Mouse (Mus musculus) heart, embryonic 15.5 days (tissue): ENCODE data around the gene Dock10. TPM values are rescaled to one million over a fixed set of nuclear protein-coding genes. Genes with fewer than 3 reads are reported as not detected.

Source experiments
- ATAC-seq: fragments of 200-750 bp; cut with Nextera tagmentation; replicated peaks from 2 replicates; pipeline ENCODE4 v1.8.0; 2017; ENCODE audit warnings: low read depth, moderate TSS enrichment; ENCODE audit not compliant: insufficient number of reproducible peaks, insufficient read depth, low FRiP score
- H3K27ac ChIP-seq: fragments of 300-500 bp; sonication (generic); 2 replicates; pipeline ENCODE4 v1.5.1; 2015; ENCODE audit warnings: mild to moderate bottlenecking, inconsistent platforms
- H3K27me3 ChIP-seq: fragments of 300-500 bp; sonication (generic); 2 replicates; pipeline ENCODE4 v1.6.1; 2015; ENCODE audit warnings: inconsistent platforms
- H3K36me3 ChIP-seq: fragments of 300-500 bp; sonication (generic); 2 replicates; pipeline ENCODE4 v1.6.1; 2015; ENCODE audit warnings: mild to moderate bottlenecking, inconsistent platforms
- H3K4me1 ChIP-seq: fragments of 300-500 bp; sonication (generic); replicated peaks from 2 replicates; pipeline ENCODE4 v1.6.1; 2015; ENCODE audit warnings: inconsistent platforms
- H3K4me2 ChIP-seq: fragments of 300-500 bp; sonication (generic); 2 replicates; pipeline ENCODE4 v1.6.1; 2015; ENCODE audit warnings: inconsistent platforms, mild to moderate bottlenecking, moderate library complexity
- H3K4me3 ChIP-seq: fragments of 300-500 bp; sonication (generic); 2 replicates; pipeline ENCODE4 v1.5.1; 2015; ENCODE audit warnings: mild to moderate bottlenecking, inconsistent platforms
- H3K9ac ChIP-seq: fragments of 300-500 bp; sonication (generic); 2 replicates; pipeline ENCODE4 v1.6.1; 2015; ENCODE audit warnings: mild to moderate bottlenecking, inconsistent platforms
- H3K9me3 ChIP-seq: fragments of 300-500 bp; sonication (generic); replicated peaks from 2 replicates; pipeline ENCODE4 v1.6.1; 2016; ENCODE audit warnings: inconsistent platforms
- whole genome bisulfite sequencing: fragments of 180-500 bp; shearing (Covaris S2); methylation state at CpG from one replicate; pipeline ENCODE4 v1.1.7; 2015; ENCODE audit warnings: mixed read lengths; 5-methylcytosine and 5-hydroxymethylcytosine counted together
- polyA plus RNA-seq: library from polyadenylated mRNA; unstranded; fragments of >200 nt; fragmentation: Nextera tagmentation; extraction: Ambion mirVana; gene quantifications from 2 replicates; pipeline ENCODE4 v1.2.1, GENCODE M21; 2015

Gene Dock10
- polyA plus RNA-seq, 1 experiment from 2014 or later = 2.5 TPM

- H3K9me3 ChIP-seq = no peaks in the 10 kb centered on the region
- ATAC-seq = no peak
- H3K36me3 ChIP-seq = no peaks in the 10 kb centered on the region
- WGBS = 52% methylated on average over 1 of the region's 1 CpGs
- H3K4me1 ChIP-seq = no peaks in the 10 kb centered on the region
- no peak overlapping the region for H3K9ac ChIP-seq
- H3K27me3 ChIP-seq = no peaks in the 10 kb centered on the region
- H3K4me3 ChIP-seq = no peak overlapping the region
- H3K4me2 ChIP-seq = no peak overlapping the region
- H3K27ac ChIP-seq = no peak overlapping the region
Observed at GRCm38 (mm10) chr1:80676004-80676673, 82.2 kb downstream of the Dock10 start.

- Histone ChIP-seq H3K9ac (no peak overlapping the region), H3K9me3 (no peaks in the 10 kb centered on the region), H3K36me3 (no peaks in the 10 kb centered on the region), H3K4me3 (no peak overlapping the region), H3K27ac (no peak overlapping the region), H3K27me3 (no peaks in the 10 kb centered on the region), H3K4me2 (no peak overlapping the region), H3K4me1 (no peaks in the 10 kb centered on the region)
- no peak for ATAC-seq
- 77% methylated on average over 3 of the region's 3 CpGs for WGBS
Observed at GRCm38 (mm10) chr1:80671730-80672129, 86.6 kb downstream of the Dock10 start.

DNA sequence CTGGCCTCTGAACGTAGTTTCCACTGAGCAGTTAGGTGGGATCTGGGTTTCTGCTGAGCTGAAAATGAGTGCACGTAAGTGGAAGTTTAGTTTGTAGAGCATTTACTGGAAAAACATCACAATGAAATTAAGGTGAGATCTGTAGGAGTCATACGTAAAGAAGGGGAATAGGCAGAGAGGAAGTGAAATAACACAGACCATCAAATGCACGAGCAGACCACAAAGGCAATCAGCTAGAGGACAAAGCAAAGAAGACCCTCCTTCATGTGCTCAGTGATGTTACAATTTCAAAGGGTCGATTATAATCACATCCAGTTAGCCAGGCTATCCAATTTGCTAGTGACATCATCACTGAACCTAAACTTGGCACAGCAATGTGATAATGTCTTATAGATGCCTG, 87.3 kb downstream of the Dock10 start:
- no peaks in the 10 kb centered on the region for H3K4me1 ChIP-seq
- ATAC-seq = no peak
- WGBS = 70% methylated on average over 5 of the region's 5 CpGs

DNA sequence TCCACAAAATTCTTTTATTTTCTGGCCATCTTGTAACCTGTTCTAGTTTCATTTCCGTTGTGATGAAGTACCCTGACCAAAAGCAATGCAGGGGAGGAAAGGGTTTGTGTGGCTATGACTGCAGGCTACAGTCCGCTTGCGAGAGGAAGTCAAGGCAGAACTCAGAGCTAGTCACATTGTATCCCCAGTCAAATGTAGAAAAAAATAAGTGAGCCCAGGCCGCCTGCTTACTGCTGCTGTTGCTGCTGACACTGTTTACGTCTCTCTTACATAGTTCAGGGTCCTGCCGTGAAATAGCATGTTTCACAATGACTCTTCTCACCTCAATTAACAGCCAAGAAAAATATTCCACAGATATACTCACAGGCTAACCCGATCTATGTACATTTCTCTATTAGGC, 87.9 kb downstream of the Dock10 start:
- H3K36me3 ChIP-seq = no peaks in the 10 kb centered on the region
- H3K27ac ChIP-seq = no peak overlapping the region
- no peak overlapping the region for H3K4me3 ChIP-seq
- H3K4me2 ChIP-seq = no peak overlapping the region
- H3K4me1 ChIP-seq = no peaks in the 10 kb centered on the region
- no peaks in the 10 kb centered on the region for H3K27me3 ChIP-seq
- H3K9me3 ChIP-seq = no peaks in the 10 kb centered on the region
- H3K9ac ChIP-seq = no peak overlapping the region
- WGBS = 64% methylated on average over 7 of the region's 7 CpGs
- ATAC-seq = no peak

More for the DNA sequence above, 87.3 kb downstream of the Dock10 start:
- H3K9ac ChIP-seq = no peak overlapping the region
- H3K36me3 ChIP-seq = no peaks in the 10 kb centered on the region
- no peak overlapping the region for H3K4me2 ChIP-seq
- H3K4me3 ChIP-seq = no peak overlapping the region
- no peaks in the 10 kb centered on the region for H3K9me3 ChIP-seq
- H3K27me3 ChIP-seq = no peaks in the 10 kb centered on the region
- no peak overlapping the region for H3K27ac ChIP-seq

DNA sequence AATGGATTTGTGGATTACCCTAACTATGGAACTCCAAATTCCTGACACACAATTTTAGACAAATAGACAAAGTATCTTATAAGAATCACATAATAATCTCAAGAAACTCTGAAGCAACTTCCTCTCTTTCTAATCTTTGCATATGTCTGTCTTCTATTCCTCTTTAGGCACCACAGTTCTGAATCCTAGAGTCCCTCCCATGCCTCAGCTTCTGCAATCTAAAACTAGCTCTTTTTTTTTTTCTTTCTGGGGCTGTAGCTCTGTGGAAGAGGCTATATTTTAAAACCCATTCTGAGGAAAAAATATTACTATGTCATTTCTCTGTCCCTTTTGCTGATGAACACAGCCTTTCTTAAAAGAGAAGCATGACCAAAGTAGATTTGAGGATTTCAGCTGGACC, 92.6 kb downstream of the Dock10 start:
- Histone ChIP-seq H3K4me1 (no peaks in the 10 kb centered on the region), H3K4me2 (no peak overlapping the region), H3K9ac (no peak overlapping the region), H3K27ac (no peak overlapping the region), H3K36me3 (no peaks in the 10 kb centered on the region), H3K9me3 (no peaks in the 10 kb centered on the region), H3K4me3 (no peak overlapping the region), H3K27me3 (no peaks in the 10 kb centered on the region)
- ATAC-seq = no peak

DNA sequence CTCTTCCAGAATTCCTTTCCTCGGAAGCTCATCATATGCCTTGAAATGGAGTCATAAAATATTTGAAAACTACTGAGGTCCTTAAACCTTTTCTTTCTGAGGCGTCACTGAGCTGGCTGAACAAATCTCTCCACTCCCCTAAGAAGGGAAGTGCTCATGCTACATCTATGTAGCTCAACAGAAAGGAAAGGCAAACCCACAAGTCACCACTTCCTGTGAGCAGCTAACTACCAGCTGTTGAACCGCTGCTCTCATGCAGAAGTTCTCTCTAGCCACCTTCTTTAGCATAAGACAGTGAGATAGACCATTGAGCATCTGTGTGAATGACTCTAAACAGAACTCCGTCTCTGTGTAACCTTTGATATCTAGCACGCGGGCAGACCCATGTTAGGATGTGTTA, 93.2 kb downstream of the Dock10 start:
- no peak overlapping the region for H3K9ac ChIP-seq
- H3K27ac ChIP-seq = no peak overlapping the region
- no peak for ATAC-seq
- peak overlapping the region; percentile 9; the same call in 1 of the 2 replicates for H3K4me3 ChIP-seq
- H3K36me3 ChIP-seq = no peaks in the 10 kb centered on the region
- H3K4me2 ChIP-seq = no peak overlapping the region
- H3K4me1 ChIP-seq = no peaks in the 10 kb centered on the region
- H3K9me3 ChIP-seq = no peaks in the 10 kb centered on the region
- WGBS = 80% methylated on average over 6 of the region's 6 CpGs
- H3K27me3 ChIP-seq = no peaks in the 10 kb centered on the region

DNA sequence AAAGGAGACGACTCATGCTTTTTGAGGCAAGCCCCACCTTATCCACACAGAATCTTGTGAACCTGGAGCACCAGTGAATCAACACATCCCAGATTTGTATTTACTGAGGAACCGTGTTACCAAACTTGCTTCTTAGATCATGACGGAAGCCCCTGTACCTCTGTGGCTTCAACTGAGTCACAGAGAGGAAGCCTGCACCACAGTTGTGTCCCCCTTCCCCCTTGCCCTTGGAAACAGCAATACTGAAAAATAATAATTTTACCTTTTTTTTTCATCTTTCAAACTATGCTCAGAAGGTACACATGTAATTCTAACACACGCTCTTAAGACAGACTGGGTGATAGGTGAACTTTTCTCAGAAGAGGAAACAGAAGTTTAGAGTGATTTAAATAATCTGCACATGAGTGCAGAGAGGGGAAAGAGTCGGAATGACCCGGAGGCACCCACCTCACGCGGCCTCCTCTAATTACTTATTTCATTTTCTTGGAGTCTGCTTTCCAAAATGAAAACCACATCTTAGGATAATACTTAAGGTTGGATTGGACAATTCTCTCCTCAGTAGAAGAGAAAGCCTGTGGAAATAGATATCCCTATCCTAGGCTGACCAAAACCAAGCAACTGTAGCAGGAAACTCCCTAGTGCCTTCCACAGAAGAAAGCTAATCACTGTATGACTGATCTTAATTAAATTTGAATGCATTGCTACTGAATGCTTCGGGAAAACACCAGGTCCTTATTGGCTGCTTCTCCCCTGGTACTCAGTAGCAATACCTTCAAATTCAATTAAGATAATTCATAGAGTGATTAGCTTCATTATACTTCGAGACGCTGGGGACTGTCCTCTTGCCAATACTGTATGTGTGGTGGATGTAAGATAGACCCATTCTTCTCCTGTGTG, 96.6 kb downstream of the Dock10 start:
- no peak overlapping the region for H3K27ac ChIP-seq
- H3K4me1 ChIP-seq = no peaks in the 10 kb centered on the region
- H3K9me3 ChIP-seq = no peaks in the 10 kb centered on the region
- no peak overlapping the region for H3K9ac ChIP-seq
- no peak overlapping the region for H3K4me3 ChIP-seq
- 78% methylated on average over 11 of the region's 11 CpGs for WGBS
- H3K27me3 ChIP-seq = no peaks in the 10 kb centered on the region
- no peak for ATAC-seq
- H3K4me2 ChIP-seq = no peak overlapping the region
- no peaks in the 10 kb centered on the region for H3K36me3 ChIP-seq

- Histone ChIP-seq H3K4me1 (no peaks in the 10 kb centered on the region), H3K27me3 (no peaks in the 10 kb centered on the region), H3K4me2 (no peak overlapping the region), H3K9me3 (no peaks in the 10 kb centered on the region), H3K27ac (no peak overlapping the region), H3K36me3 (no peaks in the 10 kb centered on the region), H3K9ac (no peak overlapping the region), H3K4me3 (no peak overlapping the region)
- no peak for ATAC-seq
- WGBS = 78% methylated on average over 6 of the region's 6 CpGs
Observed at GRCm38 (mm10) chr1:80659465-80660245, 98.7 kb downstream of the Dock10 start.

GRCm38 (mm10) chr1:80656389-80656788, 101.9 kb downstream of the Dock10 start:
- 78% methylated on average over 2 of the region's 2 CpGs for WGBS
- H3K4me1 ChIP-seq = no peaks in the 10 kb centered on the region

DNA sequence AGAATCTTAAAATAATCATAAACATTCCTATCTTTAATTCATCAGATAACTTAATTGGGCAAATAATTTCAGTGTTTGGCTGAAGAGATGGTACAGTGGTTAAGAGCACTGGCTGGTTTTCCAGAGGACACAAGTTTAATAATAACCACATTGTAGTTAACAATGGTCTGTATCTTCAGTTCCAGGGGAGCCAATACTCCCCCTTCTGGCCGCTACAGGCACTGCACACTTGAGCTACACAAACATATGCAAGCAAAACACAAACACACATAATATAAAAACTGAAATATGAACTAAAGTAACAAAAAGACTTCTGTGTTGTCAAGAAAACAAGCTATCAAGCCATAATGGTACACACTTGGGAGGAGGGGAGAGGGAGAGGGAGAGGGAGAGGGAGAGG, 102.5 kb downstream of the Dock10 start:
- H3K4me1 ChIP-seq = no peaks in the 10 kb centered on the region
- H3K4me2 ChIP-seq = no peak overlapping the region
- no peak overlapping the region for H3K27ac ChIP-seq
- H3K27me3 ChIP-seq = no peaks in the 10 kb centered on the region
- no peak overlapping the region for H3K9ac ChIP-seq
- H3K36me3 ChIP-seq = no peaks in the 10 kb centered on the region
- no peak overlapping the region for H3K4me3 ChIP-seq
- no peak for ATAC-seq
- H3K9me3 ChIP-seq = no peaks in the 10 kb centered on the region
- 71% methylated on average over 1 of the region's 1 CpGs for WGBS

More at GRCm38 (mm10) chr1:80656389-80656788, 101.9 kb downstream of the Dock10 start:
- H3K9ac ChIP-seq = no peak overlapping the region
- no peaks in the 10 kb centered on the region for H3K9me3 ChIP-seq
- no peak overlapping the region for H3K4me3 ChIP-seq
- no peak overlapping the region for H3K27ac ChIP-seq
- no peaks in the 10 kb centered on the region for H3K27me3 ChIP-seq
- H3K4me2 ChIP-seq = no peak overlapping the region
- no peaks in the 10 kb centered on the region for H3K36me3 ChIP-seq
- ATAC-seq = no peak

- H3K27me3 ChIP-seq = no peaks in the 10 kb centered on the region
- no peak overlapping the region for H3K4me2 ChIP-seq
- no peak for ATAC-seq
- H3K4me1 ChIP-seq = no peaks in the 10 kb centered on the region
- no peaks in the 10 kb centered on the region for H3K36me3 ChIP-seq
- H3K9me3 ChIP-seq = no peaks in the 10 kb centered on the region
- no peak overlapping the region for H3K4me3 ChIP-seq
- 76% methylated on average over 4 of the region's 4 CpGs for WGBS
- H3K9ac ChIP-seq = no peak overlapping the region
- H3K27ac ChIP-seq = no peak overlapping the region
Observed at GRCm38 (mm10) chr1:80655195-80655594, 103.1 kb downstream of the Dock10 start.
